Mouse (Mus musculus): Measurements from ENCODE around the gene Babam1. TPM values are rescaled to one million over a fixed set of nuclear protein-coding genes. Genes with fewer than 3 reads are reported as not detected.

Gene Babam1
- polyA plus RNA-seq, 1 experiment, result 70.5 TPM

DNA sequence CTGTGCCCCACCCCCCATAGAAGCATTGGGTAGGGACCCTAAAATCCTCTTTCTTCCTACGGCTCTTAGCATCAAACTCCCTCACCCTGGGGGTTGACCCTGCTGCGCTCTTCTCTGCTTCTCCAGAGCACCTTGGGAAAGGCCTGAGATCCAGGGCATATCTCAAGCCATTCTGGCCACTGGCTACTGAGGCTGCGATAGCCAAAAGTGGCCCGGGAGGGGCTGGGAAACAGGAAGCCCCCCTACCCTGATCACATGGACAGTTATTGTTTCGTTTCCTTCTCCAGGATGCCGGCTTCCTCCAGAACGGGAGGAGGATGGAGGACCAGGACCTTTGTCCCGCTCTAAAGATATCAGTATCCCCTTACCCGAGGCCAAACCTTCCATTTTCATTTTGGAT is 1.0 kb upstream of the Babam1 start, which contains the start of gene Ushbp1:
TSS of gene Ushbp1 (minus strand) at position 174 of the 400 bp plus-strand sequence.
- Histone ChIP-seq H3K4me1 (ENCODE audit: control insufficient read depth, insufficient read depth, low read length) (peaks cover 3% of the 10 kb centered on the region; the same call in 1 of the 2 replicates), H3K4me3 (replicated peaks; ENCODE audit: control insufficient read depth, low read depth, low read length) (peak within 1 kb of the TSS; percentile 84), H3K27ac (ENCODE audit: control insufficient read depth, insufficient read depth, low read depth, low read length, poor library complexity) (no peak within 1 kb of the TSS)
- 80% methylated on average over 9 of the region's 9 CpGs for WGBS
- TF ChIP-seq CTCF (IDR thresholded peaks at IDR 0.05; ENCODE audit: control insufficient read depth, insufficient read depth, low read length) (no peak), POLR2A (IDR thresholded peaks at IDR 0.05; ENCODE audit: borderline replicate concordance, control insufficient read depth, low read depth, low read length) (no peak)

- Histone ChIP-seq H3K27ac (ENCODE audit: control insufficient read depth, insufficient read depth, low read depth, low read length, poor library complexity) (no peak overlapping the region), H3K4me1 (ENCODE audit: control insufficient read depth, insufficient read depth, low read length) (peaks cover 3% of the 10 kb centered on the region; the same call in 1 of the 2 replicates), H3K4me3 (replicated peaks; ENCODE audit: control insufficient read depth, low read depth, low read length) (no peak overlapping the region)
- TF ChIP-seq POLR2A (IDR thresholded peaks at IDR 0.05; ENCODE audit: borderline replicate concordance, control insufficient read depth, low read depth, low read length) (no peak), CTCF (IDR thresholded peaks at IDR 0.05; ENCODE audit: control insufficient read depth, insufficient read depth, low read length) (no peak)
- 80% methylated on average over 12 of the region's 12 CpGs for WGBS
Measured at GRCm38 (mm10) chr8:71397701-71398100, 1.0 kb downstream of the Babam1 start.

- Histone ChIP-seq H3K27ac (ENCODE audit: control insufficient read depth, insufficient read depth, low read depth, low read length, poor library complexity) (no peak overlapping the region), H3K4me3 (replicated peaks; ENCODE audit: control insufficient read depth, low read depth, low read length) (no peak overlapping the region), H3K4me1 (ENCODE audit: control insufficient read depth, insufficient read depth, low read length) (peaks cover 5% of the 10 kb centered on the region)
- TF ChIP-seq POLR2A (IDR thresholded peaks at IDR 0.05; ENCODE audit: borderline replicate concordance, control insufficient read depth, low read depth, low read length) (no peak), CTCF (IDR thresholded peaks at IDR 0.05; ENCODE audit: control insufficient read depth, insufficient read depth, low read length) (no peak)
- 90% methylated on average over 2 of the region's 2 CpGs for WGBS
Measured at GRCm38 (mm10) chr8:71400826-71401225, 4.2 kb downstream of the Babam1 start.

DNA sequence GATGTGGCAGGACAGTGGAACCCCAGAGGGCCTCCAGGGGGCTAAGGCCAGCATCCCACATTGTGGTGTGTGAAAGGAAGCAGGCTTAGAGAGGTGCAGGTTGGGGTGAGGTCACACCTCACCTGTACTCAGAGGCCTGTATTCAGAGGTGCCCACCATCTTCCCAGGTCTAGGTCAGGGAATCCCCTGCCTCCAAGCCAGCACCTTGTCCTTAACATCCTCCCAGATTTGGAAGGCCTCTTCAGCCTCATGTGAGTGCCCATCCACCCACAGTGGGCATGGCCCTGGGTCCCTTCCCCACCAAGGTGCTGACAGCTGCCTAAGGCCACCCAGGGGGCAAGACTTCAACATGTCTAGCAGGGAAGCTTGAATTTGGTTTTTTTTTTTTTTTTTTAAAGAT is 4.8 kb downstream of the Babam1 start:
- no peak overlapping the region for H3K4me3 ChIP-seq (replicated peaks; ENCODE audit: control insufficient read depth, low read depth, low read length)
- TF ChIP-seq POLR2A (IDR thresholded peaks at IDR 0.05; ENCODE audit: borderline replicate concordance, control insufficient read depth, low read depth, low read length) (no peak), CTCF (IDR thresholded peaks at IDR 0.05; ENCODE audit: control insufficient read depth, insufficient read depth, low read length) (no peak)
- H3K4me1 ChIP-seq (ENCODE audit: control insufficient read depth, insufficient read depth, low read length), result peaks cover 4% of the 10 kb centered on the region
- H3K27ac ChIP-seq (ENCODE audit: control insufficient read depth, insufficient read depth, low read depth, low read length, poor library complexity), result no peak overlapping the region

- H3K4me3 ChIP-seq (replicated peaks; ENCODE audit: control insufficient read depth, low read depth, low read length), result no peak overlapping the region
- no peak overlapping the region for H3K27ac ChIP-seq (ENCODE audit: control insufficient read depth, insufficient read depth, low read depth, low read length, poor library complexity)
- peak; percentile 19; the same call in 1 of the 2 replicates for TF ChIP-seq POLR2A (IDR thresholded peaks at IDR 0.05; ENCODE audit: borderline replicate concordance, control insufficient read depth, low read depth, low read length)
- TF ChIP-seq CTCF (IDR thresholded peaks at IDR 0.05; ENCODE audit: control insufficient read depth, insufficient read depth, low read length), result no peak
- WGBS, result 86% methylated on average over 9 of the region's 9 CpGs
- H3K4me1 ChIP-seq (ENCODE audit: control insufficient read depth, insufficient read depth, low read length), result peaks cover 4% of the 10 kb centered on the region
Measured at GRCm38 (mm10) chr8:71402446-71402964, 5.8 kb downstream of the Babam1 start.

DNA sequence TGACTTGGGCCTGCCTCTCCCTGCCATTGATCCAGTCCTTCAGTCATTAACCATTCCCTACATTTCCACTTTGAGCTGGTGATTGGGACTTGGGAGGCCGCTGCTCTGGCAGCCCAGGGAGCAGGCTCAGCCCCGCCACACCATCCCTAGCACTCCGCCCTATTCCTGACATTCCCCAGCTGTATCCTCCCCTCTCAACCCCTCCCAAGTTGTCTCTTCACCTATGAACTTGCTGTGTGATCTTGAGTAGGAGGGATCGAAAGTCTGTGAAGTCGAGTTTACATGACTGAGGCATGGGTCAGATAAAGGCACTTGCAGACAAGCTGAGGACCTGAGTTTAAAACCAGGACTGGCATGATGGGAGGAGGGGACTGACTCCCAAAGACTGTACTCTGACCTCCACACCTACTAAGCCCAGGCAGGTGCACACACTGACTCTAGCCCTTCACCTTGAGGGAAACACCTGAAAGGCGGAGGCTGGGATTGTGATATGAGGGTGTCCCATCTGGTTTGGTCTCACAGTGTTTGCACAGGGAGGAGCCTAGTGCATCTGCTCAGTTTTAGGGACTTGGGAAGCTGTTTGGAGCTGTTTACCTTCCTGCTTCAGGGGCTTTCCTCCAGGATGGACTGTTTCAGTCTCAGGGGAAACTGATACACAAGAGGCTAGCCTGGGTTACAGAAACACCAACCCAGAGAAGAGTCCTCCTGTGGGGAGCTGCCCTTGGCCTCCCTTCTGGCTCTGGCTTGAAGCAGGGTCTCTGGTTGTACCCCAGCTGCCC is 6.6 kb downstream of the Babam1 start:
- H3K27ac ChIP-seq (ENCODE audit: control insufficient read depth, insufficient read depth, low read depth, low read length, poor library complexity), result no peak overlapping the region
- TF ChIP-seq CTCF (IDR thresholded peaks at IDR 0.05; ENCODE audit: control insufficient read depth, insufficient read depth, low read length), result no peak
- no peak for TF ChIP-seq POLR2A (IDR thresholded peaks at IDR 0.05; ENCODE audit: borderline replicate concordance, control insufficient read depth, low read depth, low read length)
- peaks cover 4% of the 10 kb centered on the region for H3K4me1 ChIP-seq (ENCODE audit: control insufficient read depth, insufficient read depth, low read length)
- WGBS, result 85% methylated on average over 6 of the region's 6 CpGs
- H3K4me3 ChIP-seq (replicated peaks; ENCODE audit: control insufficient read depth, low read depth, low read length), result no peak overlapping the region

DNA sequence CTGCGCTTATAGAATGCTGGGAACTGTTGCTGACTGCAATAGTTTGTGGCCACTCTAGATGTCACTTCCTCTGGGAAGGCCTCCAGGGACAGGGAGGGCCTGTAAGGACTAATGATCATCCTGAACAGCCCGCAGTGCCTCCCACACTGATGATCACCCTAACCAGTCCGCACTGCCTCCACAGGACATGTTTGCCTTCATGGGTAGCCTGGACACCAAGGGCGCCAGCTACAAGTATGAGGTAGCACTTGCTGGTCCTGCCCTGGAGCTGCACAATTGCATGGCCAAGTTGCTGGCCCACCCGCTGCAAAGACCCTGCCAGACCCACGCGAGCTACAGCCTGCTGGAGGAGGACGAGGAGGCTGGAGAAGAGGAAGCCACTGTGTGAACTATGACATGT is 7.3 kb downstream of the Babam1 start:
- TF ChIP-seq CTCF (IDR thresholded peaks at IDR 0.05; ENCODE audit: control insufficient read depth, insufficient read depth, low read length) (no peak), POLR2A (IDR thresholded peaks at IDR 0.05; ENCODE audit: borderline replicate concordance, control insufficient read depth, low read depth, low read length) (no peak)
- 85% methylated on average over 8 of the region's 8 CpGs for WGBS

DNA sequence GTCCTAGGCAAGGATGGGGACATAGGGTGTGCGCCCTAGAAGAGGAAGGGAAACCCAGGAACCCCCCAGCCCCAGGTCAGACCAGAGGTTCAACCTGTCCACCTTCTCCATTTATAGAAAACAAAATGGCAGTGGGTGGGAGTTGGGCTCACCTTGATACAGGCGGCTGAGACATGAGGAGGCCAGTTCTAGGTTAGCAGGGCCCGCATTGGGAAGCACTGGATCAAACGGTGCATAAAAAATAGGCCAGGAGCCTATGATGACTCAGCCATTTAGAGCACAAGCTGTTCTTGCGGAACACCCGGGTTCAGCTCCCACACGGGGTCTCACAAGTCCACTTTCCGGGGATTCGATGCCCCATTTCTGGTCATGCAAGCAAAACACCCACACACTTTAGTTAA is 8.3 kb downstream of the Babam1 start:
- no peak overlapping the region for H3K4me3 ChIP-seq (replicated peaks; ENCODE audit: control insufficient read depth, low read depth, low read length)
- TF ChIP-seq CTCF (IDR thresholded peaks at IDR 0.05; ENCODE audit: control insufficient read depth, insufficient read depth, low read length), result no peak
- no peak for TF ChIP-seq POLR2A (IDR thresholded peaks at IDR 0.05; ENCODE audit: borderline replicate concordance, control insufficient read depth, low read depth, low read length)
- H3K4me1 ChIP-seq (ENCODE audit: control insufficient read depth, insufficient read depth, low read length), result peaks cover 4% of the 10 kb centered on the region
- WGBS, result 52% methylated on average over 9 of the region's 9 CpGs
- no peak overlapping the region for H3K27ac ChIP-seq (ENCODE audit: control insufficient read depth, insufficient read depth, low read depth, low read length, poor library complexity)

More for the DNA sequence above, 7.3 kb downstream of the Babam1 start:
- Histone ChIP-seq H3K4me1 (ENCODE audit: control insufficient read depth, insufficient read depth, low read length) (peaks cover 4% of the 10 kb centered on the region), H3K4me3 (replicated peaks; ENCODE audit: control insufficient read depth, low read depth, low read length) (no peak overlapping the region), H3K27ac (ENCODE audit: control insufficient read depth, insufficient read depth, low read depth, low read length, poor library complexity) (no peak overlapping the region)
